Mouse (Mus musculus) 3134 (cell line): ENCODE results near the gene Il16.
A peak's percentile ranks its signal among the peaks of the same experiment; 100 is the strongest.

ENCODE experiments used
- DNase-seq: peaks from one replicate; pipeline ENCODE4 v3.0.0-alpha.2; 2011; ENCODE audit warnings: low spot score; ENCODE audit not compliant: insufficient read length; ENCODE audit errors: extremely low read depth

Il16 gene

DNA sequence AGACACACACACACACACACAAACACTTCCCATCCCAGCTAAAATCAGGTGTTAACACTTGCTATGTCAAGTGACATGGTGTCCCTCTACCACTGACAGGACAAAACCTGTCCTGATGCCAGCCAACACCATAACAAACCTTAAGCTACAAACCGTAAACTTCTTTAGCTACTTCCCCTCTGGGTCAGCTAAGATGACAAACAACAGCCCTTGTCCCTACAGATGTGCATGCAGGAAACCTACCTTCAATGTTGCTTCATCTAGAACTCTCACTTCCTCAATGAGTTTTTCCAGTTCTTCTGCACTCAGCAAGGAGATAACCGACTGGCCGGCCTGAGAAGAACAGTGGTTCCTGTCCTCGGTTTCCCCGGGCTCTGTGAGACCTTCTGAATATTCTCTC is 94.9 kb downstream of the Il16 start:
- no peak for DNase-seq

DNA sequence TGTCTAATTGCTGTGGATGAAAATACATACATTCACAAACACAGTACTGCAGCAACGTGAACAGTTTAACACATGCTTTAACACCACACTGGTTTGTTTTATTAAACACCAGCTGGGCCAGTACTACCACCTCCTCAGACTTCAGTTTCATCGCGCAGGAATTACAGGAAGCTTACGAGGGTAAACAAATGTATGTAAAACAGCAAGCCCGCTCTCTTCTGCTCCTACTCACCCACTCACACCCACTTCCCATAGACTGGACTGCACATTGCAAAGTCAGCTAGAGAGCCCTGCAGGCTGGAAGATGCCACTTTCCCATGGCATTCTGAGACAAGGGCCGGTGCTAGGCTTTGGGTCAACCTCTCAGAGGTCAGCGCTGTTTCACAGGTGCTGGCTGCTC is 96.7 kb downstream of the Il16 start:
- no peak for DNase-seq

DNA sequence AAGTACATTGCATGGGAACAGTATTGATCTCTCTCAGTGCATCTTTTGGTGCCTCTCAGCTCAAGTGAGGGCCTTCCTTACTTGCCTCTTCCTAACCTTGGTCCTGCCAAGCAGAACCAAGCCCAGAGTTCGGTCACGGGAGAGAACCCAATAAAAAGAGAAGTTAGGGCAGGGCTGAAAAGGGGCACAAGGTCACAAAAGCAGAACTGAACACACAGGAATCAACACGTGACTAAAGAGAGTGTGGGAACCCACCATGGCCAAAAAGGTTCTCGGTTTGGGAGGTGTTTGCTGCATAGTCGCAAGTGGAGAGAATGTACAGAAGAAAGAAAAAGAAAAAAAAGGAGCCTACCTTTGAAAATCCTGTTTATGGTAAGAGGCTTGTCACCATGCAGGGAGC is 100.0 kb downstream of the Il16 start:
- DNase-seq, result no peak

DNA sequence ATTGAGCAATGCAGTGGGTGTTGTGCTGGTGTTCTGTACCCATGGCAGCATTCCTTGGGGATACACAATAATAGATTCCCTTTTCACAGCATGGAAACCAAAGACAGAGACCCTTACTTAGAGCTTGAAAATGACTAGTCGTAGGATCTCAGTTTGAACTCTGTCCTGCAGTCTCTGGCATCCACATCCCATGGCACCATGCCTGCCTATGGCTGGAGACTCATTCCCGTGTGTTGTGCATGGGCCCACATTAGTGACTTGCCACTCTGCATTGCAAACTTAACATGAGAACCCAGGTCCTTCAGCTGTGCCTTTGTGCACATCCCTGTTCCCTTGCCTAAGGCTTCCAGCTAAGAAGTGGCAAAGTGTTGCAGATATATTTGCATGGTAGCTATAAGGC is 100.8 kb downstream of the Il16 start:
- DNase-seq, result no peak

DNA sequence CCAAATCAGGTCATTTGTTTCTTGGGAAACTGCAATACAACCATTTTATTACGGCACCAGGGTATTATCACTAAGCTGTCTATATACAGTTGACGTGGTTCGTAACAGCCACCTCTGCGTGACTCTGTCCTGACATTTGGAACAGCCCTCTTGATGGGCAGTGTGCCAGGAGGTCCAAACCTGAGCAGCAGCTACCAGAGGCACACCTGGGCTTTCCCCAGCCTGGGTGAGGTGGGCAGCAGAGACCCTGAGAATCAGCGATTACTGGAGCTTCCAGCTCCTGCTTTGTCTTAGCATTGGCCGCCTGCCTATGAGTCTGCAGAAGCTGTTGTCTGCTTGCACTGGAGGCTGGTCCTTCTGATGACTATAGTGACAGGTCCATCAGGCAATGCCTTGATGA is 101.9 kb downstream of the Il16 start:
- no peak for DNase-seq

DNA sequence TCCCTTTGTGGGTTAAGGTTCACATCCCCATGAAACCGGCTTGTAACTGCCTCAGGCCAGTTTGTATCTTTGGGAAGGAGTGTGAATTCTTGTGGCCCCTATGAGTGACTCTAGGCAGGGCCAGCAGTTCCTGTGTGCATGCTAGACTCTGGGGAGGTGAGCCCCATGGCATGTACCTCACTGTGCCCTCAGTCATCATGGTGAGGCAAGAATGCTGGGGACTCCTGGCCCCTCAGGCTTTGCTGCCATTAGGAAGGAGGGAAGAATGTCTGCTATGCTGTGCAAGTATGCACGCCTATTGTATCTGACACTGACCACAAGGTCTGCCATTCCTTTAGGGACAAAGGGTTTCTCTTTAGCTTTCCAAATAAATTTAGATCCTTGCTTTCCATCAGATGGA is 104.4 kb downstream of the Il16 start:
- no peak for DNase-seq

DNA sequence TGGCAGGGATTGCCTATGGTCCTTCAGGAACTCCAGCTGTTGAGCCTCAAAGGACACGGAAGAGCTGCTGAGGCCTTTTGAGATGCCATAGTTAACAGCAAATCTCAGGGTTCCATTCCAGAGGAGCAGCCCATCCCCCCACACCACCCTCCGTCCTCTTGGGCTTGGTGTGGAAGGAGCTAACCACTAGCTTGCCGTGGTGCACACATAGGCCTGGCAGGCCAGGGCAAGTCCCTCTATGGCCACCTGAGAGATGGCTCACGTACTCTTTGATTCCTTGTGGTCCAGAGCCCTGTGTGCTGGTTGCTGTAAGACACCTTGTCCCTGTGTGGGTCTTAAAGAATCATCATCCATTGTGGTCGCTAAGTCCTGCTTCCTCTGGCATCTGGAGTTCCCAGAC is 104.9 kb downstream of the Il16 start:
- no peak for DNase-seq

DNA sequence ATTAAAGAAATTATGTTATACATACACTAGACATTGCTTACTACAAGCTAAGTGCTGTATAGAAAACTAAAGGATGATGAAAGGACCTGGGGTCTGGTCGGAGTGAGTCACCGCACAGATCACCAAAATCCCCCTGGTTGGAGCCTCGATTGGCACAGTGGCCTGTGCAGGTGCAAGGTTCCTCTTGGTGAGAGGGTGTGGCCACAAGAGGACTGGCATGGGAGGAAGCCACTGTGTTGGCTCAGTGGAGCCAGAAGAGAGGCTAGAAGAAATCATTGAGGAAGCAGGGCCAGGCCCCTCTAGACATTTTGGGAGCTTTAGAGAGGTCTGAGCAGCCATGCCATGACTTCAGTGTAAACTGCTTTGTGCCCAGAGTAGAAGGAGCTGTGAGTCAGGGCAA is 106.4 kb downstream of the Il16 start:
- no peak for DNase-seq

DNA sequence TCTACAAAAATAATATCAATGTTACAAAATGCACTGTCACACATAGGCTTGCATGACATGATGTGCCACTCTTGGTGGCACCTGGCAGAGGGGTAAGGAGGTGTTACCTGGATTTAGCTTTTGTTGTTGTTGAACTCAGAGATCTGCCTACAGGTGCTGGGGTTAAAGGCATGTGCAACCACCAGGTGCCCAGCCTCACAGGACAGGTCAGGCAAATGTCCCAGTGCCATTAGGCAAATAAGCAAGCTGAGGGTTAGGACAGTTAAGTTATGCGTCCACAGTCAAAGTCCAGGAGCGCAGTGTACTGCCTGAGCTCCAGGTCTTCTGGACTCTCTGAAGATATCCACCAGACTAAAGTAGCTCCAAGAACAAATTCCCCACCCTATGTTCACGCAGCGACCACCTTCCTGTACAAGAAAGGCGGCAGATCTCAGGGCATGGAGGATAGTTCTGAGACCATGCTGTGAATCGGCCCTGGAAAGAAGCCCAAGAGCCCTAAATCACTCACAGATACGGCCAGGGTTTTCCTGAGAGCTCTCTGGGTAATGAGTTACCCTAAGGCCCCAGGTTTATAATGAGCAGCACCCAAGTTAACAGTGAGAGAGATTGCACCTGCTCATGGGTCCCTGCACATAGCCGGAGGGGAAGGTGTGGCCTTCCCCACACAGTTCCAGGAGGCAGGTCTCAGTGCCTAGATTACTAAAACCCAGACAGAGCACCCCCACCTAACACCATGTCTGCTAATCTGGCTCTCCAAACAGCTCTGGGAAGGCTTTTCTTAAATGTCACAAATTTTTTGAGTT is 107.5 kb downstream of the Il16 start:
- no peak for DNase-seq

DNA sequence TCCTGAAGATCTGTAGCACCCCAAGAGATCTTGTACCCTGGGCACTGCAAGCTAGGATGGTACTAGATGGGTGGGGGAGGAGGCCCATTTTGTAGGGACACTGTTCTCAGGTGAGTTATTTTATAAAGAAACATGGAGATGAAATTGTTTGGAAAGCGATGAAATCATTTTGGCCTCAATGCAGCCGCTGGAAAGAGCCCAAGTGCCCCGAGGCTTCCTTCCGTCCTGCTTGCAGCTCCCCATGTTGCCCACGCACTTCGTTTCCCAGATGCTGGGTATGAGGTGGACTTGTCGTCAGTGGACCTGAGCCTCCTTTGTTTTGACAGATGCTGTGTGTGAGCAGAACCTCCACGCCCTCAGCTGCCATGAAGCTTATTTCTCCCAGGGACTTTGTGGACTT is 109.1 kb downstream of the Il16 start:
- DNase-seq, result no peak

DNA sequence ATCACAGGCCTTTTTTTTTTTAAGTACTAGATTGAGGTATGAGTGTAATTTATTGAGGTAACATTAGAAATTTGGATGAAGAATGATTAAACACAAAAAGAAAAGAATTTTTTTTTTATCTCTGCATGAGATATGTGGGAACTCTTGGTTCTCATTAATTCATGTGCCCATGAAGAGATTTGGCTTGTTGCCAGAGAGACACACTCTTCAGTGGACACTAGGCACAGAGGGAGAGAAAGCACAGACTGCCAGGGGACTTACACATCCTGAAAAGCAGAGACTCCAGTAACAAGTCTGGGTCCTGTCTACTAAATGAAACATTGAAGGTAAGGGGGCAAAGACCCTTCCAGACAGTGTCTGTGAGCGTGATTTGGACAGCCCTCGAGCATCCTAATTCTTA is 109.8 kb downstream of the Il16 start:
- DNase-seq, result no peak

DNA sequence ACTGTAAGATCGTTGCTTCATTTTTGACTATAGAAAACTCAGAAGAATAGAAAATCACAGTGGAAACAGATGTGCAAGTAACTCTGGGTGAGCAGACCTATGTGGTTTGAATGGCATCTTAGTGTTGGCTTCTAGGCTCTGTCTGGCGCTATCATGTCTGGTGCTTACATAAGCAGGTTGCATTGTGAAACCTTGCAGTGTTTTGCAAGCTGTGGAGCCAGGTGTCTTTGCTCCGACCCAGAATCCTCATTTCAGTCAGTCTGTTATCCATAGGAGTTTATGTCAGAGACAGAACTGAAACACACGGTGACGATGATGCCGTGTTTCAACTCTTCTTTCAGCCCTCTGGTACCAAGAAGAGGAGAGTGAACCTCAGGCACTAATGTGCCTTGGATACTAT is 111.7 kb downstream of the Il16 start:
- no peak for DNase-seq

DNA sequence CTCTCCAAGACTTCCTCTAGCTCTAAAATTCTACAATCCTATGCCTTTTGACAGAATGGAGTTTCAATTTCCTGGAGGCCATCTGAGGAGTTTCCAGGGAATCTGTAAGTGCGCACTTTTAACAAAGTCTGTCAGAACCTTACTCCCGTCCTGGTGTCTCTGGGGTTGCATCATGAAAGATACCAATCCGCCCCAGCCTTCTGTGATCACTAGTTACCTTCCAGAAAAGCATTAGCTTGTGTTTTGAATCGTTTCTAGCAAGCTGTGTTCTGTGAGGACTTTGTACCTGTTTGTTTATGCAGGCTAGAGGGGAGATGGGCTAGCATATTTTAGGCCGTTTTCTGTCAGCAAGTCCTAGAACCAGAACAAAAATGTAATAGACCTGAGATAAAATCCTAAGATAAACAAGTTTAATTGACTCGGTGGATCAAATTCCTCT is 112.8 kb downstream of the Il16 start:
- no peak for DNase-seq

DNA sequence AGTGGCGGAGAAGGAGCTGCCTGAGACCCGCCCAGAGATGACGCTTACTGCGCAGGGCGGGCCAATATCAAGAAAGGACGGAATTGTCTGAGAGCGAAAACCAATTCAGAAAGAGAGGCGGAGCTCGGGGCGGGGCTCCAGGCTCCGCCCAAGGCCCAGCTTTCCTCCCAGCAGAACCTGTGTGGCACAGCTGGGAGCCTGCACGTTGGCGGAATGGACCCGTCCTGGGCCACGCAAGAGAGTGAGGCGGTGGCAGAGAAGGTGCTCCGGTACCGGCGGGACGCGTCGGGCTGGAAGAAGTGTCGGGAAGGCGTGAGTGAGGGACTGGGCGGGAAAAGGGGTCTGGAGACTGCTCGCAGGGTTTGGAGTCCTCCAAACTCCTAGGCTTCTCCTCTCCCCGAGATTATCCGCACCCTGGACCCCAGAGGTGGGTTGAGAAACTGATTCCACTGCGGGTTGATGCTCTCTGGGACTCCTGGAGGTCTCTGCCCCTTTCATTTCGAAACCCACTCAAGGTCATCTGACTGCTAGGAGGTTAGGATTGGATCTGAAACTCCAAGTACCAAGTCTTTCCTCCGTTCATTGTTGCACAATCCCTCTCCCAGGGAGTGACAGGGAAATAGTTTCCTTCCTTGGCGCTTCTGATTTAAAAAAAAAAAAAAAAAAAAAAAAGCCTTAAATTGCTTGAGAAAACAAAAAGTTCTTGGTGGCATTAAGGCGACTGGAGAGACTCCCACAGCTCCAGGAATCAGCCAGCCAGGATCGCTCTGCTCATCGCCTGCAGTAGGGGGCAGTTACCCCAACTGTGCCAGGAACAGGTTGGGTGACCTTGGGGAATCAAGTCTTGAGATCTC is 113.5 kb downstream of the Il16 start, which contains the start of gene Stard5:
Gene Stard5, plus strand, starts transcription at position 132 of the 854 bp plus-strand sequence.
- peak; percentile 95 for DNase-seq

DNA sequence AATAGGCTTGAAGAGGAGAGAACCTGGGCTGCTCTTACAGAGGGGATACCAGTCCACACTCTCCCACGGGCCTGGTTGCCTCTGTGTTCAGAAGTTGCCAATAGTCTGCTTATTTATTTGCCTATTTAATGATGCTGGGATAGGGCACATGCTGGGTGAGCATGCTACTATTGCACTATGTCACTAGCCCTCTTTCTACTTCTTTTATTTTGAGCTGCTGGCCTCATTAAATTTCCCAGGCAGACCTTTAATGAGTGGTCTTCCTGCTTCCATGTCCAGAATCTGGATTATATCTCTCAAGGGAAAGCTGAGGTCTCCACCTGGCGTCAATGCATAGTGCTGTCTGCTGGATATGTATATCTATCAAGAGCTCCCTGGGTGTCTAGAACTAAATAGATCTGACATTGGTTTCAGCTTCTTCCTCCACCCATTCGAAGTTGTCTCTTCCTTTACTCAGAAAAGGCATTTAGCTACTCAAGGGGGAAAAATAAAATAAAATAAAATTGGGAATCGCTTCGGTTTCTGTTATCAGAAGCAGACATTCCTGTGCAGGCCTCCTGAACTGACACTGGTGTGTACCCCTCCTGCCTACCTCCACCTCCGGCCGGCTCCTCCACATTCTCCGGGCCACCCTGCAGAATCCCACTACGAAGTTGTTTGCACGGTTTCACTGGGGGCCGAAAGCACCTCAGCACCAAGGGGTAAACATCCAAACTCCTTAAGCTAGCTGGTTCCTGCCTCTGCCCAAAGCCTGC is 114.3 kb downstream of the Il16 start:
- no peak for DNase-seq

DNA sequence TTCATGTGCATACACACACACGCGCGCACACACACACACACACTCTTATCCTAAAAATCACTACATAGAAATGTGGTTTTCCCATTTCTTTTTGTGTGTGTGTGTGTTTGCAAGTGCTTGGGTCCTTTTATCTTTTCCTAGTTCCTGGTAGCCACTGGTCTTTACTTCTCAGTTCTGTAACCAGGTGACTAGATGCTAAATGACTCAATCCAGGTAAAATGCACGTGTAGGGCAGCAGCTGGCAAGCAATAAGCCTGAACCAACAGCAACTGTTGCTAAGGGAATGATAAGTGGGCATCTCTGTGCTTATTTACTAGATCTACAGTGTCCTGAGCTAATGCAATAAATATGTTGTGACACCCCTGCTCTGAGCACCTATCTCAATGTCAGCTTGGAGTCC is 118.2 kb downstream of the Il16 start:
- no peak for DNase-seq

DNA sequence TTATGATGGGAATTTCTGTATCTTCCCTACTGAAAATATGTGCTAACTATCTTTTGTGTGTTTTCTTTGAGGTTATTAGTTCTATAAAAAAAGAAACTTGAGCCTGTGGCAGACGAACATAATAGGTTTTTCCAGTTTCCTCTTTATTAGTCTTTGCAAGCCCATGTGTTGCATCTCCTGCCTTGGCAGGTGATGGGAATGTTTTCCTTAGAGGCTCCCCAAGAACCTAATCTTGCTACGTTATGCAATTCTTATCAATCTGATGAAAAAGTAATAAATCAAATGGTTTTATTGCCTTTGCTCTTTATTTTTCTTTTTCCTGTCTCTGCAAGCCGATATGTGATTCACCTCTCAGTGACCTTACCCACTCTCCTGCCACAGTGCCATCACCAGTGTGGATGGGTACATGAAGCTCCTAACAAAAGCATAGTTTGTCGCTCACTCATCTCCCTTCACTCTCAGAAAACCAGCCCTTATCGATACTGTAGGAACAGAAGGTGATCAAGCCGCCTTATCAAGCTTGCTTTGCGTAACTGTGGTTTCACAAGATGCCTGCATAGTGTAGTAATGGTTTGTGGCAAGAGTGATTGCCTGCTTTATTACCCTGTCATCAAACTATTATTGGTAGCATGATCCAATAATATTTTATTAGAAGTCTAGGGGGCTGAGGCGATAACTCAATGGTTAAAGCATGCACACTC is 118.8 kb downstream of the Il16 start:
- no peak for DNase-seq

DNA sequence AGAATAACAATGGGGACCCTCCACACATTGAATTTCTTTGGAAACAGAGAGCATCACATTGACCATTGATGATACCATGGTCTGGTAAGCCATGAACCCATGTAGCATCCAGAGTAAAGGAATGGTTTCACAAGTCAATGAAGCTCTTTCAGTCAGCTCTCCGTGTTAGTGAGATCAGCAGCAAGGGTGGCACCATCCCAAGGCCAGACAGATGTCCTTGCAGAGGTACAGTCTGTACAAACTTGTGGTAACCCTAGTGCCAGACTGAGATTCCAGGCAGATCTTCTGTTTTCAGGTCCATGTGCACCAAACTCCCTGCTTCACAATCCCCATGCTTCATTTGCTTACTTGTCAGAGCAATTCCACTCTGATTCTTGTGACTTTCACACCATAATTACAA is 121.5 kb downstream of the Il16 start:
- no peak for DNase-seq

DNA sequence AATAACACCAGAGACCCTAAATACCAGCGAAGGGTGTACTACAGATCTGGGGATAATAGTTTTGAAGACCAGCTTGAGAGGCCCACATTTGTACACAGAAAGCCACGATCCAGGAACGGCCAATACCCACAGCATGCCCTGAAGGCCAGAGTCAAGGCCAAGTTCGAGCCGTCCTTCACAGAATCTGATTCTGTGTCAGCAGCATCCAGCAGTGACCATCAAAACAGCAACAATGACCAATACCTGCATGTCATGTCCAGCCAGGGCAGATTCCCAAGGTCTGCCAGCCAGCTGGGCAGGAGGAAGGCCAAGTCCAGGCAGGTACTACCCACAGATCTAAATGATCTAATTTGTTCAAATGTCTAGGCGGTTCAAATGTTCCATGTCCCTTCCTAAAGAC is 122.9 kb downstream of the Il16 start:
- no peak for DNase-seq

DNA sequence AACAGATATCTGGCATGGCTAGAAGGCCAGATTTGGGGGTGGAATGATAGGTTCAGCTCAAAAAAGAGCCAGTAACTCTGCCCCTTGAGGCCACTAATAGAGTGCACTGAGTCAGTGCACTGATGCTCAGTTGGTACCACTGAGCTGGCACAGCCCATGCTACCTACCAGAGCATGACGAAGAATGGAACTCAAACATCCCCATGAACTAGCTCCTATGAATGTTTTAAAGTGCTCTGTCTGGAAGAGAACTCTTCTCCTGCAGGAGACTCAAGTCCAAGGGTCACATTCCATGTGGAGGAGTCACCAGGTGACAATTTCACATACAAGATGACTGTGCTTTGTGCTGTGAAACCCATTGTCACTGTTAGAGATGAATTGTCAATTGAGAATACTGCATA is 126.8 kb downstream of the Il16 start:
- DNase-seq, result no peak

DNA sequence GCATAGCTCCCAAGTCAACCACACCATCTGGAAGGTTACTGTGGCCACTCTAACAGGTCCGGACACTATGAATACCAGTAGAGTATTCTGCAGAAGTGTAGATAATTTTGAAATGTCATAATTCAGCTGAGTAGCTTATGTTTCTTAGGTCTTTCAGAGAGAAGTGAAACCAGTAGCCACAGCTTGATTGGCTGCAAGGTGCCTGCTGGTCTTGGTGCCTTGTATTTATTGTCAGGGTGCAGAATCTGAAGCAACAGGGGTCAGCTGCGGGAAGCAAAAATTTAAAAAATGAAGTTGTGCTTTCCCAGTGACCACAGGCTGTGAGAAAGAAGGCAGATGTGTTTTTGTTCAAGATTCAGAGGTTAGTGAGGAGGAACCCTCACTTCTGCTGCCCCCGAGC is 129.3 kb downstream of the Il16 start:
- DNase-seq, result no peak
